Mouse (Mus musculus): Measurements from ENCODE around the gene Ice1. TPM values are rescaled to one million over a fixed set of nuclear protein-coding genes. Genes with fewer than 3 reads are reported as not detected.

The Ice1 gene
- total and polyA plus RNA-seq, 2 experiments from 2014 or later, result 21.5 to 59.7 TPM

GRCm38 (mm10) chr13:70545261-70545660 is 92.2 kb downstream of the Ice1 start:
- Histone ChIP-seq H3K9me3 (ENCODE audit: low read length) (no peaks in the 10 kb centered on the region), H3K4me2 (ENCODE audit: low read depth, low read length) (no peak overlapping the region), H3K27me3 (ENCODE audit: insufficient read depth, low read length) (no peaks in the 10 kb centered on the region), H3K4me1 (ENCODE audit: insufficient read depth, low read length) (no peaks in the 10 kb centered on the region), H3K4me3 (ENCODE audit: low read length) (no peak overlapping the region), H3K9ac (replicated peaks; ENCODE audit: low read length) (no peak overlapping the region), H3K36me3 (ENCODE audit: insufficient read depth, low read length) (no peaks in the 10 kb centered on the region), H3K27ac (no peak overlapping the region)
- ATAC-seq (no peak; the same call in 1 of the 2 replicates), DNase-seq (ENCODE audit: low spot score) (peak; percentile 76)
- peak; percentile 76 for TF ChIP-seq CTCF (IDR thresholded peaks at IDR 0.05; ENCODE audit: low read depth)
- 0% methylated on average over 1 of the region's 1 CpGs for WGBS

GRCm38 (mm10) chr13:70539842-70540241 is 97.6 kb downstream of the Ice1 start:
- no peak for DNase-seq (ENCODE audit: low spot score)
- Histone ChIP-seq H3K4me2 (ENCODE audit: low read depth, low read length) (no peak overlapping the region), H3K36me3 (ENCODE audit: insufficient read depth, low read length) (no peaks in the 10 kb centered on the region), H3K27ac (no peak overlapping the region), H3K9me3 (ENCODE audit: low read length) (no peaks in the 10 kb centered on the region), H3K4me3 (ENCODE audit: low read length) (no peak overlapping the region), H3K27me3 (ENCODE audit: insufficient read depth, low read length) (no peaks in the 10 kb centered on the region), H3K4me1 (ENCODE audit: insufficient read depth, low read length) (no peaks in the 10 kb centered on the region), H3K9ac (replicated peaks; ENCODE audit: low read length) (no peak overlapping the region)
- no peak for TF ChIP-seq CTCF (IDR thresholded peaks at IDR 0.05; ENCODE audit: low read depth)
- 74% methylated on average over 1 of the region's 1 CpGs for WGBS
- ATAC-seq, result no peak

GRCm38 (mm10) chr13:70533412-70533811 is 104.0 kb downstream of the Ice1 start:
- Histone ChIP-seq H3K9me3 (ENCODE audit: low read length) (no peaks in the 10 kb centered on the region), H3K27me3 (ENCODE audit: insufficient read depth, low read length) (no peaks in the 10 kb centered on the region), H3K4me1 (ENCODE audit: insufficient read depth, low read length) (no peaks in the 10 kb centered on the region), H3K9ac (replicated peaks; ENCODE audit: low read length) (no peak overlapping the region), H3K27ac (no peak overlapping the region), H3K4me3 (ENCODE audit: low read length) (no peak overlapping the region), H3K4me2 (ENCODE audit: low read depth, low read length) (no peak overlapping the region), H3K36me3 (ENCODE audit: insufficient read depth, low read length) (no peaks in the 10 kb centered on the region)
- 90% methylated on average over 5 of the region's 5 CpGs for WGBS
- DNase-seq (ENCODE audit: low spot score) (no peak), ATAC-seq (no peak)
- TF ChIP-seq CTCF (IDR thresholded peaks at IDR 0.05; ENCODE audit: low read depth), result no peak

DNA sequence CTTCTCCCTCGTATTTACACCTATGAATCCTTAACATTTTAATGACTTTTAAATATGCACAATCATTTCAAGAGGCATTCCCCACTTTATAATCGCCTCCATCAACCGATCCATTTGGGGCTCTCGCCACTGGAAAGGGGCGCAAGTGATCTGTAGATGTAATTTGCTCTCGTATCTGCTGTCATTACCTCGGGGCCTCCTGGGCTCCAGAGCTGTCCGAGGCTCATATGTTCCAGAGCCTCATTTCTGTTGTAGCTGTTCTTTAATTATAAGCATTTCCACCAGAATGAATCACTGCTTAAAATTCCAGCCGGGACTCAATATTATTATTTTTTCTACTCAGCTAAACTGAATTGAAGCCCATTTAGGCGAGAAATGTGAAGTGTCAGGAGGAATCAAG is 104.7 kb downstream of the Ice1 start:
- Histone ChIP-seq H3K4me1 (ENCODE audit: insufficient read depth, low read length) (no peaks in the 10 kb centered on the region), H3K9me3 (ENCODE audit: low read length) (no peaks in the 10 kb centered on the region), H3K4me3 (ENCODE audit: low read length) (no peak overlapping the region), H3K9ac (replicated peaks; ENCODE audit: low read length) (no peak overlapping the region), H3K36me3 (ENCODE audit: insufficient read depth, low read length) (no peaks in the 10 kb centered on the region), H3K27me3 (ENCODE audit: insufficient read depth, low read length) (no peaks in the 10 kb centered on the region), H3K4me2 (ENCODE audit: low read depth, low read length) (no peak overlapping the region), H3K27ac (no peak overlapping the region)
- peak; percentile 19 for DNase-seq (ENCODE audit: low spot score)
- 0 out of 2 replicates have a peak, but pooled peaks have one; percentile 35 for ATAC-seq
- WGBS, result 60% methylated on average over 10 of the region's 10 CpGs
- TF ChIP-seq CTCF (IDR thresholded peaks at IDR 0.05; ENCODE audit: low read depth), result no peak

- peak; percentile 21 for DNase-seq (ENCODE audit: low spot score)
- Histone ChIP-seq H3K27ac (no peak overlapping the region), H3K36me3 (ENCODE audit: insufficient read depth, low read length) (no peaks in the 10 kb centered on the region), H3K4me1 (ENCODE audit: insufficient read depth, low read length) (peaks cover 5% of the 10 kb centered on the region; the same call in 1 of the 2 replicates), H3K27me3 (ENCODE audit: insufficient read depth, low read length) (no peaks in the 10 kb centered on the region), H3K9me3 (ENCODE audit: low read length) (no peaks in the 10 kb centered on the region), H3K4me2 (ENCODE audit: low read depth, low read length) (no peak overlapping the region), H3K4me3 (ENCODE audit: low read length) (no peak overlapping the region), H3K9ac (replicated peaks; ENCODE audit: low read length) (no peak overlapping the region)
- TF ChIP-seq CTCF (IDR thresholded peaks at IDR 0.05; ENCODE audit: low read depth), result no peak
- 0 out of 2 replicates have a peak, but pooled peaks have one; percentile 18 for ATAC-seq
- WGBS, result 46% methylated on average over 2 of the region's 2 CpGs
These were observed 119.8 kb downstream of the Ice1 start for GRCm38 (mm10) chr13:70517651-70518050.

- H3K9me3 ChIP-seq (ENCODE audit: low read length), result no peaks in the 10 kb centered on the region
- H3K27me3 ChIP-seq (ENCODE audit: insufficient read depth, low read length), result no peaks in the 10 kb centered on the region
- no peak overlapping the region for H3K9ac ChIP-seq (replicated peaks; ENCODE audit: low read length)
- no peaks in the 10 kb centered on the region for H3K36me3 ChIP-seq (ENCODE audit: insufficient read depth, low read length)
- H3K4me1 ChIP-seq (ENCODE audit: insufficient read depth, low read length), result peaks cover 5% of the 10 kb centered on the region; the same call in 1 of the 2 replicates
- no peak for ATAC-seq
- no peak for DNase-seq (ENCODE audit: low spot score)
- no peak for TF ChIP-seq CTCF (IDR thresholded peaks at IDR 0.05; ENCODE audit: low read depth)
- no peak overlapping the region for H3K4me2 ChIP-seq (ENCODE audit: low read depth, low read length)
- WGBS, result 44% methylated on average over 2 of the region's 2 CpGs
- no peak overlapping the region for H3K4me3 ChIP-seq (ENCODE audit: low read length)
- H3K27ac ChIP-seq, result no peak overlapping the region
These were observed 122.4 kb downstream of the Ice1 start for GRCm38 (mm10) chr13:70515004-70515403.

GRCm38 (mm10) chr13:70510199-70510598 is 127.2 kb downstream of the Ice1 start:
- Histone ChIP-seq H3K9me3 (ENCODE audit: low read length) (no peaks in the 10 kb centered on the region), H3K36me3 (ENCODE audit: insufficient read depth, low read length) (no peaks in the 10 kb centered on the region), H3K4me3 (ENCODE audit: low read length) (no peak overlapping the region), H3K9ac (replicated peaks; ENCODE audit: low read length) (no peak overlapping the region), H3K4me1 (ENCODE audit: insufficient read depth, low read length) (peaks cover 8% of the 10 kb centered on the region; the same call in 1 of the 2 replicates), H3K4me2 (ENCODE audit: low read depth, low read length) (no peak overlapping the region), H3K27ac (no peak overlapping the region), H3K27me3 (ENCODE audit: insufficient read depth, low read length) (no peaks in the 10 kb centered on the region)
- TF ChIP-seq CTCF (IDR thresholded peaks at IDR 0.05; ENCODE audit: low read depth), result peak; percentile 60
- DNase-seq (ENCODE audit: low spot score) (peak; percentile 38), ATAC-seq (no peak)
- 82% methylated on average over 5 of the region's 5 CpGs for WGBS

All from hindbrain, postnatal 0 days (tissue).